Comparison of ENCODE assay signal across 9 mouse cellular contexts in genomic region chr11:65820280-65820679, GRCm38 (mm10). TPM values are rescaled to one million over a fixed set of nuclear protein-coding genes. Genes with fewer than 3 reads are reported as not detected.
A peak's percentile ranks its signal among the peaks of the same experiment; 100 is the strongest.
DNase-seq lines count a peak whose midpoint lies in the region; ATAC-seq and TF ChIP-seq lines count a peak whose summit lies in the region.
"Had no signal": no experiment of that assay in that cellular context is flagged by ENCODE, and none has a peak within 500 bp of the region (broad histone marks: within the 10 kb centered on the region; RNA-seq: fewer than 3 reads in every experiment).

No protein-coding gene starts in this region.

- H3K9ac ChIP-seq in stomach, postnatal 0 days (ENCODE audit: low read length): no peak overlapping the region
- H3K9ac ChIP-seq: heart, embryonic 13.5 days had no signal

- no peak overlapping the region for H3K4me3 ChIP-seq in gastrocnemius, adult 2 months
- H3K4me3 ChIP-seq in stomach, postnatal 0 days (ENCODE audit: low read depth, low read length): no peak overlapping the region
- H3K4me3 ChIP-seq: heart, embryonic 13.5 days had no signal

- H3K36me3 ChIP-seq in stomach, postnatal 0 days (ENCODE audit: control insufficient read depth, insufficient read depth, low read length): peaks cover 5% of the 10 kb centered on the region; the same call in 1 of the 2 replicates

- intact Hi-C loops in gastrocnemius, adult 2 months (cut with DNase I): no loop called here
- intact Hi-C loops in gastrocnemius, postnatal 14 days (cut with DNase I; ENCODE audit: low total_unique reads): loop anchor here (10.0 kb wide), 1 partner anchor 305 kb away; no protein-coding TSS in a partner anchor

- no peaks in the 10 kb centered on the region for H3K27me3 ChIP-seq in stomach, postnatal 0 days (ENCODE audit: control insufficient read depth, insufficient read depth, low read length)
- H3K27me3 ChIP-seq: heart, embryonic 13.5 days had no signal

- H3K9me3 ChIP-seq in stomach, postnatal 0 days (ENCODE audit: control insufficient read depth, low read length): no peaks in the 10 kb centered on the region
- H3K9me3 ChIP-seq: heart, embryonic 13.5 days had no signal

- no peak overlapping the region for H3K4me2 ChIP-seq in stomach, postnatal 0 days (replicated peaks; ENCODE audit: low read depth)
- H3K4me2 ChIP-seq: heart, embryonic 13.5 days had no signal

- TF ChIP-seq EP300 in stomach, postnatal 0 days (optimal IDR thresholded peaks at IDR 0.05): no peak

- WGBS in stomach, postnatal 0 days: 70% methylated on average over 5 of the region's 5 CpGs

- no peaks in the 10 kb centered on the region for H3K4me1 ChIP-seq in stomach, postnatal 0 days (replicated peaks; ENCODE audit: control insufficient read depth, insufficient read depth)

- peak; percentile 25 for TF ChIP-seq CTCF in gastrocnemius, adult 2 months (IDR thresholded peaks at IDR 0.05)
- peak; percentile 71 for TF ChIP-seq CTCF in stomach, postnatal 0 days (IDR thresholded peaks at IDR 0.05; ENCODE audit: low read depth)

- DNase-seq in gastrocnemius, adult 2 months: no peak
- no peak for DNase-seq in gastrocnemius, postnatal 14 days
- peak; percentile 40 to 46 for DNase-seq in right cerebral cortex, postnatal 10 days (ENCODE audit: low spot score in 2 of 2)
- no peak for DNase-seq in right cerebral cortex, postnatal 14 days
- DNase-seq in kidney, postnatal 14 days: peak; percentile 26
- peak; percentile 17 for DNase-seq in stomach, postnatal 0 days (ENCODE audit: low spot score)
- no peak for DNase-seq in ovary, postnatal 14 days (ENCODE audit: low spot score)
- DNase-seq in frontal cortex, postnatal 36 days (ENCODE audit: low spot score in 2 of 2): no peak

- ATAC-seq in stomach, postnatal 0 days (ENCODE audit: low FRiP score, low TSS enrichment): no peak

- H3K27ac ChIP-seq in gastrocnemius, adult 2 months: no peak overlapping the region
- no peak overlapping the region for H3K27ac ChIP-seq in stomach, postnatal 0 days (replicated peaks)
- H3K27ac ChIP-seq: heart, embryonic 13.5 days had no signal

RNA-seq across cellular contexts. Expression of gene Zkscan6, which starts 13.3 kb away (rescaled TPM):
- total RNA-seq in gastrocnemius, adult 2 months (2021): 1 to 10 TPM; 2.5 to 2.7 TPM
- 1 to 10 TPM; 3.4 TPM for total RNA-seq in gastrocnemius, postnatal 14 days (2021)
- polyA plus RNA-seq in stomach, postnatal 0 days (2015; fragmentation: Nextera tagmentation; extraction: Ambion mirVana): 11.0 TPM in 2 replicates

RNA-seq across cellular contexts. Expression of gene Map2k4, which starts 32.2 kb away (rescaled TPM):
- total RNA-seq in gastrocnemius, adult 2 months (2021): 10 to 100 TPM; 61.3 to 77.9 TPM
- total RNA-seq in gastrocnemius, postnatal 14 days (2021): 10 to 100 TPM; 54.9 to 56.0 TPM
- polyA plus RNA-seq in stomach, postnatal 0 days (2015; fragmentation: Nextera tagmentation; extraction: Ambion mirVana): 44.9 and 47.1 TPM in 2 replicates

Comparison
In these comparisons a context has a peak if more than half of its experiments do, and no peak if none do; other contexts are left out.
1. DNase-seq: peak in right cerebral cortex, postnatal 10 days (2 of 2), kidney, postnatal 14 days (single experiment) and stomach, postnatal 0 days (single experiment); none in gastrocnemius, adult 2 months (single experiment), gastrocnemius, postnatal 14 days (single experiment), right cerebral cortex, postnatal 14 days (single experiment), ovary, postnatal 14 days (single experiment) and frontal cortex, postnatal 36 days (0 of 2).